Mouse (Mus musculus) layer of hippocampus, adult 8-10 months (tissue): Measurements from ENCODE around the gene Trim34a. TPM values are rescaled to one million over a fixed set of nuclear protein-coding genes. Genes with fewer than 3 reads are reported as not detected.

Source experiments
- total RNA-seq, 4 experiments: library from RNA; stranded (reverse); gene quantifications; 2 replicates each; pipeline ENCODE4 v1.2.4; 2022

The Trim34a gene
- total RNA-seq, 4 experiments from 2014 or later: 1.7 to 4.0 (median 2.7) TPM

Other genes with a start within 250 kb of the Trim34a start
- not detected for gene Olfr638, start 245.7 kb upstream of the Trim34a start, total RNA-seq
- gene Olfr639, start 227.2 kb upstream of the Trim34a start, total RNA-seq: under 1 TPM in 3 of 4 experiments, not detected in 1; 0.06 to 0.31 (median 0.18) TPM
- not detected for gene Olfr640, start 218.9 kb upstream of the Trim34a start, total RNA-seq
- gene Olfr641, start 209.0 kb upstream of the Trim34a start, total RNA-seq: not detected
- not detected for gene Olfr642, start 191.8 kb upstream of the Trim34a start, total RNA-seq
- gene 4930516K23Rik, start 183.0 kb upstream of the Trim34a start, total RNA-seq: not detected
- gene Olfr644, start 172.6 kb upstream of the Trim34a start, total RNA-seq: not detected
- not detected for gene Olfr645, start 159.0 kb upstream of the Trim34a start, total RNA-seq
- gene Olfr646, start 139.6 kb upstream of the Trim34a start, total RNA-seq: not detected
- gene Ubqln5, start 114.6 kb upstream of the Trim34a start, total RNA-seq: not detected
- not detected for gene Olfr643, start 107.1 kb upstream of the Trim34a start, total RNA-seq
- gene Ubqln3, start 101.2 kb upstream of the Trim34a start, total RNA-seq: not detected
- not detected for gene Ubqlnl, start 93.9 kb upstream of the Trim34a start, total RNA-seq
- not detected for gene Olfm5, start 79.6 kb upstream of the Trim34a start, total RNA-seq
- under 1 TPM; 0.14 to 0.31 (median 0.22) TPM for gene Olfr648, start 61.1 kb upstream of the Trim34a start, total RNA-seq
- not detected for gene Olfr649, start 48.5 kb upstream of the Trim34a start, total RNA-seq
- under 1 TPM; 0.14 to 0.29 (median 0.16) TPM for gene Trim6, start 25.7 kb upstream of the Trim34a start, total RNA-seq
- gene Trim5, start 43.6 kb downstream of the Trim34a start, total RNA-seq: 1 to 10 TPM in 2 of 4 experiments, under 1 TPM in 2; 0.47 to 1.7 (median 1.2) TPM
- 1 to 10 TPM; 2.6 to 5.4 (median 4.4) TPM for gene Trim12a, start 71.0 kb downstream of the Trim34a start, total RNA-seq
- gene Trim34b, start 85.0 kb downstream of the Trim34a start, total RNA-seq: under 1 TPM in 2 of 4 experiments, not detected in 2; 0.29 to 0.34 TPM
- 1 to 10 TPM; 1.5 to 3.4 (median 2.4) TPM for gene Trim12c, start 108.9 kb downstream of the Trim34a start, total RNA-seq
- under 1 TPM in 3 of 4 experiments, not detected in 1; 0.18 to 0.33 (median 0.25) TPM for gene Trim30b, start 125.4 kb downstream of the Trim34a start, total RNA-seq
- gene Trim30c, start 156.4 kb downstream of the Trim34a start, total RNA-seq: under 1 TPM in 1 of 4 experiments, not detected in 3; 0.22 TPM
- gene Trim30a, start 220.7 kb downstream of the Trim34a start, total RNA-seq: 1 to 10 TPM in 2 of 4 experiments, under 1 TPM in 2; 0.51 to 6.2 (median 3.0) TPM